Mouse (Mus musculus) hematopoietic stem cell, adult 5-6 weeks (primary cell): Measurements from ENCODE around the gene Slc13a5. TPM values are rescaled to one million over a fixed set of nuclear protein-coding genes. Genes with fewer than 3 reads are reported as not detected.
A peak's percentile ranks its signal among the peaks of the same experiment; 100 is the strongest.

Experiments
- ATAC-seq, 2 experiments: fragments of 125-278 bp in 1 of 2; replicated peaks in 1 of 2; 2 replicates each; pipeline ENCODE4 v1.8.0; 2016 to 2017; ENCODE audit warnings: inconsistent platforms in 2 of 2, mild to moderate bottlenecking in 2 of 2, moderate number of reproducible peaks in 2 of 2, low read depth in 1 of 2, moderate TSS enrichment in 1 of 2; ENCODE audit not compliant: low FRiP score in 2 of 2, poor library complexity in 2 of 2, severe bottlenecking in 2 of 2, insufficient read depth in 1 of 2, low TSS enrichment in 1 of 2
- total RNA-seq: library from RNA; stranded (forward); fragments of 172-1452, 232-1000 nt; gene quantifications from 2 replicates; pipeline ENCODE4 v1.2.3, GENCODE M21; 2017

Gene Slc13a5
- not detected in 2 replicates for total RNA-seq

- peak; percentile 32 to 43; a peak in 2 of 4 replicates for ATAC-seq
These were observed at the start of gene Slc13a5 for GRCm38 (mm10) chr11:72266960-72267560. Slc13a5 (minus strand) TSS chr11:72267222.

DNA sequence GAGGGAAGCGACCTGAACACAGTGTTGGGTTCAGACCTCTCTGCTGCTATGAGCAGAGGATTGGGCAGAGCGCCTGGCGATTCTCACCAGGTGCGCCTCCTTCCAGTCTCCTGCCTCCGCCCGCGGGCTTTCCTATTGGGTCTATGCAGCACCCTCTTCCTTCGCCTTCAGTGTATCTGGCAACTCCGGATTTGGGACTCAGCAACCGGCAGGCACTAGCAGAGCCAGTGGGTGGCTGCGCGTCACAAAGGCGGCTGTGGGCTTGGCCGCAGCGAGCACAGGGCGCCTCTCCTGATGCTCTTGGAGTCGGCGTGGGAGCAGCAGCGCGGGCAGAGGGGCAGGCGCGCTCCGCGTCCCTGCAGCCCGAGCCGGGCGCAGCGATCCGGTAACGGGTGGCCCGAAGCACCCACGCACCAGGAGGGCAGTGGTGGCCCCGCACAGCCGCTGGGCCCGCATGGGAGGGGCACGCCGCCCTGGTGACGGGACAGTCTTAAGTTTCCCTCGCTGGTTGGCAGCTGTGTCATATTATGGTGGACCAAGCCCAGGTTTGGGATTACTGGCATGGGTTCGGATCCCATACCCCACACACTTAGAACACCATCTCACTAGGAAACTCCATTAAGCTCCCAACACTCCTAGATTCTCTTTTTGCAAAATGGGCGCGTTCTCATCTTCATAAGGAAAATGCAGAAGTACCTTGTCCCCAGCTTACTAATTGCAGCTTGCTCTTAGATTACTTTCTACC lies 47.3 kb upstream of the Slc13a5 start, which contains the start of gene Fbxo39:
Gene Fbxo39, plus strand, starts transcription at position 294 of the 745 bp plus-strand sequence.
- ATAC-seq = peak; percentile 14 to 35; a peak in 2 of 4 replicates

DNA sequence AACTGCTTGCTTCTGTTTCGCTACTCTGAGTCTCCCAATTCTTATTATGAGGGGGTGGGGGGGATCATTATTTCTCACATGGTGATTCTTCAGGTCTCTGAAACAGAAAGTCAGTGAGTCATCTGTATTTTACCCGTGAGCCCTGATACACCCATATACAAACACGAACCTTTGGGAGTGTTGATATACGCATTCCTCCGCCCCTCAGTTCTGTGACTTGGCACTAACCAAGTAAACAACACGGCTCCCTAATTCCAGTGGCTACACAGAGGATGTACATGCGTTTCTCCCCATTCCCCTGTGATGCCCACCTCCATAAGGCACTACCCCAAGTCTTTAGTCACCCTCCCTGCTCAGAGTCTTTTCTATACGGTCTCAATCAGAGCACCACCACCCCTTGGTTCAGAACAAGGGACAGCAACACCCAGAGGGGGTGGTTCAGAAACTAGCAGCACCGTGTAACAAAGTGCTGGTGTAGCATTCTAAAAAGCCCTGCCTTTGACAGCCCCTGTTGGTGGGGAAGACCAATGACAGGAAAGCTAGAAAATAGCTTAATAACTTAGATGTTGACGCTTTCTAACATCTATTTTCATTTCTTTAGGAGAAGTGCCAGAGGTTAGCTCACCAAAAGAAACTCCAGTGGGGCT lies 44.5 kb upstream of the Slc13a5 start:
- no peak for ATAC-seq

- ATAC-seq = no peak
These were observed 43.5 kb upstream of the Slc13a5 start for GRCm38 (mm10) chr11:72310491-72310890.

DNA sequence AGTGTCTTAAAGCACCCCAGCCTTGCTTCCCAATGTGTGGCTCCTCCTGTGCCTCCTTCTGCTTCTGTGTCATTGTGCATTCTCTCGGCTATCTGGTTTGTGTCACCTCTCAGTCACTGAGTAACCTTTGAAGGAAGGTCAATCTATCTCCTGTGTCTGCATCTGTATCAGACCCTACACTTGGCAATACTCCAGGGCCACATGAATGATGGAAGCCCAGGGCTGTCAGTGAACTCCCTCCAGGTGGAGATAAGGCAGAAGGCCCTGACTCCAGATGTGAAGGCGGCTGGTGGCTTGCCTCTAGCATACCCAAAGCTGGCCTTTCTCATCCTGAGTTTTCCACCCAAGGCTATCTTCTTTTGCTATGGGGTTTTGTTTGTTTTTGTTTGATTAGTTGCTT lies 42.0 kb upstream of the Slc13a5 start:
- ATAC-seq = no peak

DNA sequence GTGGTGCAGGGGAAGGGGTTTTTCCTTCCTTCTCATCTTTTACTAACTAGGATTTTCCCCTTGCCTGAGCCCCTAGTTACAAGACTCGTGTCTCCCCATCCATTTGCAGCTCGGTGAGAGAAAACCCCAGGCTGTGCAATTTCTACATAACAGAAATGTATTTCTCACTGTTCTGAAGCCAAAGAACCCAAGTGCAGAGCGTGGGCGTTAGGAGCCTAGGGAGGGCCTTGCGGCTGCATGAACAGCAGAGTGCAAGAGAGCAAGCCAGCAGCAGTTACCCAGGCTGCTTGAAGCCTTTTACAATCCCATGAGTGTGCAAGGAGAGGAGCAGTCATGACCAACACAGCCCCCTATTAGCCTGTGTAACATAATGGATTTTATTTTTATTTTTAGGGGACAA lies 40.4 kb upstream of the Slc13a5 start:
- no peak for ATAC-seq

DNA sequence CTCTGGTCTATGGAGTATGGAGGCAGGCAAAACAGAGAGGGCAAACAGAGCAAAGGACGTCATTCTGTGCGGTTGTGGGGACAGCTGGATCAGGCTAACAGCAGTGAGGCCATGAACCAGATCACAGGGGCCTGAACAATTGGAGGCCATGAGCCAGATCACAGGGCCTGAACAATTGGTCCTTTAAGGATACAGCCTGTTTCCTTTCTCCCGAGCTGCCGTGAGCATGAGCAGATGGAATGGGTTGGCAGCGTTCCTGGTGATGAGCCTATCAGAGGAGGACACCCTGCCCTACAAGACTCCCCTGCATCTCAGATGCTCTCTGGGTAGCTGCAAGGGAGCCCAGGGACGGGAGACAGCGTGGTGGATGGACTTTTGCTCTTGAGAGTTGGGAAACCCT lies 35.2 kb upstream of the Slc13a5 start:
- no peak for ATAC-seq

DNA sequence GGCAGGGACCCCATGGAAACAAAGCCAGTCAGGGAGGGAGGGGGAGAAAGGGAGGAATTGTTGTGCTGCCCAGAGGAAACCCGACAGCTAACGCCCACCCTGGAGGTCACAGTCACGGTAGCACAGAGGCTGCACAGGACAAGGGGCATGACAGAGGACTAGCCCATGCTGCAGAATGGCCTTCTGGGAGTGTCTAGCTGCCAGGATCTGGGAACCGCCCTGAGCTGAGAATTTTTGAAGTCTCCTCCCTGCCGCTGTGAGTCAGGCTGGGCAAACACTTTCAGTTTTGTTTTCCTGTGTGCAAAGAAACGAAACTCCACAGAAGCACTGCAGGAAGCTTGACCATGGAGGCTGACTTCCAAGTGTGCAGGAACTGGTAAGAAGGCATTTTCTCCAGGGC lies 34.3 kb upstream of the Slc13a5 start, which contains the start of gene Xaf1:
Gene Xaf1, plus strand, starts transcription at position 296 of the 400 bp plus-strand sequence.
- peak; percentile 91 to 96 for ATAC-seq

DNA sequence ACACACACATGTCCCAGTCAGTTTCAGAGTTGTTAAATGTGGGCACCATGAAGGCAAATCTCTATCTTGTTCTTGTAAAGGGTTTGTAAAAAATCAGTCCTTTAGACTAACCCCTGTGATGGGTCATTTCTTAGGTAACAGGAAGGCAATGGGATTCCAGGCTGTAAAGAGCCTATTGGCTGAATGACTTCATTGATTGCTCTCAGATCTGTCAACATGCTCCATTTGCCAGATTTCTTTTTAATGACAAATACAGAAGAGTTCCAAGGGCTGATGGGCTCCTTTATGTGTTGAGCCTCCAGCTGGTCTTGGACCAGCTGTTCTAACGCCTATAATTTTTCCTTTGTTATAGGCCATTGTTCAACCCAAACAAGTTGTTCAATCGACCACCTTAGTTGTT lies 26.1 kb upstream of the Slc13a5 start:
- no peak for ATAC-seq

- no peak for ATAC-seq
These were observed 20.5 kb upstream of the Slc13a5 start for GRCm38 (mm10) chr11:72287543-72287942.

DNA sequence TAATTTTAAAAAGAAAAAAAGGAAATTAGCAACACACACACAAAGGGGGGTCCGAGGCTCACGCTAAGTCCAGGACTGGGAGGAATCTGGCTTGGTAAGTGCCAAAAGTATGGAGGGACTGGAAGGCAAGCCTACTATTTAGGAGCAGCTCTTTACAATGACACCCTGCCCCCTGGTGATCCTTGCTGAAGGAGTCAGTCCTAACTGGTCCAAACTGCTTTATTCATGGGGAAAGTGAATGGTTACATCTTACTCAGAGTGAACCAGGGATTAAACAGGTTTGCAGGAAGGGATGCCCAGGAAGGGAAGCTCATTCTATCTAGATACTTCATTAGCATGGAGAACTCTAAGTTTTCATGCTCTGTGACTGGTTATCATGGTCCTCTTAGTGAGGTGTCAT lies 20.1 kb upstream of the Slc13a5 start:
- no peak for ATAC-seq

DNA sequence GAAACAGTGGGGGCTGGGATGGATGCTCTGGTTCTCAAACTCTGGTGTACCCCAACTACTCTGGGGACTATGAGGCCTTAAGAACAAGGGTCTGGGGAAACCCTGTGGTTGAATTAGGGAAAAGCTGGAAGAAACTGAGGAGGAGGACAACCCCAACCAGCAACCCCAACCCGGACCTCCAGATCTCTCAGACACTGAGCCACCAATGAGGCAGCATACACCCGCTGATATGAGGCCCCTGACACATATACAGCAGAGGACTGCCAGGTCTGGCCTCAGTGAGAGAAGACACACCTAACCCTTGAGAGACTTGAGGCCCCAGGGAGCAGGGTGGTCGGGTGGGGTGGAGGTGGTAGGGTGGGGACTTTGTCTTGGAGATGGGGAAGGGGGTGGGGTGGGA lies 19.6 kb upstream of the Slc13a5 start:
- no peak for ATAC-seq

DNA sequence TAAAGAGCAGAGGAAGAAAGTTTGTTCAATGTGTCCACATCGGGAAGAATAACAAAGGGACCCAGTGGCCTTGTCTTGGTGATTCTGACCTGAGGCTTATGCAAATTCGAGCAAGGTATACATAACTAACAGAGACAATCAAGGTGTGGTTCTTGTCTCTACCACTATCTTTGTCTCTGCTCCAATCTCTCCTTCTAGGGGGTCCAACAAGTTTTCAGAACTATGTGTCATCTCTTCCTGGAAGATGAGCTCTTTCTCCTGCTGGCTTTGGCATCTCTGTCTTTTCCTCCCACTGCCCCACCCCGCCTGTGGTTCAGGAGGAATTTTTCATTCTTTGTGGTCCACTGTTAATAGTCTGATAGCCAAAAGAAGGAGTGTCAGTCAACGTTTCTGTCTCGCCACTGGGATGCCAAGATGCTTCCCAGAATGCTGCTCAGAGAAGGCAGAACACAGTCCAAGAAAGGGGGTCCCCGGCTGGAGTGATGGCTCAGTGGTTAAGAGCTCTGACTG lies 19.0 kb upstream of the Slc13a5 start:
- no peak for ATAC-seq

- no peak for ATAC-seq
These were observed 17.6 kb upstream of the Slc13a5 start for GRCm38 (mm10) chr11:72284532-72285182.

GRCm38 (mm10) chr11:72283486-72284224 lies 16.6 kb upstream of the Slc13a5 start:
- no peak for ATAC-seq

DNA sequence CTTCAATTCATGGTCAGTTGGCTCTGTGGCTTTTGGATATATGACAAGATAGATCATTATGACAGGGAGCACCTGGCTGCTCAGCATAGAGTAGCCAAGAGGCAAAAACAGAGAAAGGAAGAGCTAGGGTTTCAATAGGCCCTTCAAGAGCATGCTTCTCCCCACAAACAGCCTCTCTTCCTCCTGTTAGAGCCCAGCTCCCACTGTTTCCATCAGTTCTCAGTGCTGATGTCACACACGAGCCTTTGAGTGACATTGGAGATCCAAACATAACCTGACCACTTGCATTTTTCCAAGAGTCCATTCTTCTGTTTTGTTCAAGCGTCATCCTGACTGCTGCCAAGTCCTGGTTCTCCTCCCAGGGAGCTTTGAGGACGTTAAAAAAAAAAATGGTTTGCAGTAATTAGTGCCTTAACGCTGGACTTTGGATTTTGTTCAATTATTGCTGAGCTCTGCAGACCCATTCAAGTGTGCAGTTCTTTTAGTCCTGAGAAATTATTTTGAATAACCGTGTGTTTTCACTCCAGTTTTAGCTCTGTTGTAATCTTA lies 14.9 kb upstream of the Slc13a5 start:
- ATAC-seq = no peak
